Mouse (Mus musculus) lung, embryonic 15.5 days (tissue): ENCODE measurements around the gene Trappc3l. TPM values are rescaled to one million over a fixed set of nuclear protein-coding genes. Genes with fewer than 3 reads are reported as not detected.

Source experiments
- ATAC-seq: fragments of 200-750 bp; cut with Nextera tagmentation; 2 replicates; pipeline ENCODE4 v1.8.0; 2017; ENCODE audit warnings: moderate number of reproducible peaks, borderline replicate concordance; ENCODE audit not compliant: low FRiP score, low TSS enrichment; ENCODE audit errors: extremely low read depth
- H3K27ac ChIP-seq: fragments of 300-500 bp; sonication (generic); 2 replicates; pipeline ENCODE4 v1.5.1; 2015; ENCODE audit warnings: moderate library complexity, mild to moderate bottlenecking, inconsistent platforms
- H3K27me3 ChIP-seq: fragments of 300-500 bp; sonication (generic); 2 replicates; pipeline ENCODE4 v1.6.1; 2015; ENCODE audit warnings: inconsistent platforms
- H3K36me3 ChIP-seq: fragments of 300-500 bp; sonication (generic); 2 replicates; pipeline ENCODE4 v1.6.1; 2015; ENCODE audit warnings: inconsistent platforms
- H3K4me1 ChIP-seq: fragments of 300-500 bp; sonication (generic); 2 replicates; pipeline ENCODE4 v1.6.1; 2015; ENCODE audit warnings: inconsistent platforms
- H3K4me2 ChIP-seq: fragments of 300-500 bp; sonication (generic); 2 replicates; pipeline ENCODE4 v1.6.1; 2015; ENCODE audit warnings: inconsistent platforms, mild to moderate bottlenecking, moderate library complexity
- H3K4me3 ChIP-seq: fragments of 300-500 bp; sonication (generic); 2 replicates; pipeline ENCODE4 v1.5.1; 2015; ENCODE audit warnings: mild to moderate bottlenecking, inconsistent platforms
- H3K9ac ChIP-seq: fragments of 300-500 bp; sonication (generic); 2 replicates; pipeline ENCODE4 v1.6.1; 2015; ENCODE audit warnings: inconsistent platforms
- H3K9me3 ChIP-seq: fragments of 300-500 bp; sonication (generic); 2 replicates; pipeline ENCODE4 v1.6.1; 2016; ENCODE audit warnings: inconsistent platforms
- WGBS: fragments of 180-500 bp; shearing (Covaris S2); methylation state at CpG from one replicate; pipeline ENCODE4 v1.1.7; 2015; 5-methylcytosine and 5-hydroxymethylcytosine counted together
- polyA plus RNA-seq: library from polyadenylated mRNA; unstranded; fragments of >200 nt; fragmentation: Nextera tagmentation; extraction: Ambion mirVana; gene quantifications from 2 replicates; pipeline ENCODE4 v1.2.1, GENCODE M21; 2015

Gene Trappc3l
- polyA plus RNA-seq, 1 experiment from 2014 or later = not detected

GRCm38 (mm10) chr10:34066591-34066990, 29.2 kb downstream of the Trappc3l start:
- H3K9ac ChIP-seq = no peak overlapping the region
- no peaks in the 10 kb centered on the region for H3K36me3 ChIP-seq
- no peak overlapping the region for H3K4me3 ChIP-seq
- H3K27me3 ChIP-seq = no peaks in the 10 kb centered on the region
- H3K9me3 ChIP-seq = no peaks in the 10 kb centered on the region
- H3K27ac ChIP-seq = no peak overlapping the region
- WGBS = 36% methylated on average over 3 of the region's 3 CpGs
- H3K4me1 ChIP-seq = no peaks in the 10 kb centered on the region
- no peak overlapping the region for H3K4me2 ChIP-seq
- no peak for ATAC-seq

DNA sequence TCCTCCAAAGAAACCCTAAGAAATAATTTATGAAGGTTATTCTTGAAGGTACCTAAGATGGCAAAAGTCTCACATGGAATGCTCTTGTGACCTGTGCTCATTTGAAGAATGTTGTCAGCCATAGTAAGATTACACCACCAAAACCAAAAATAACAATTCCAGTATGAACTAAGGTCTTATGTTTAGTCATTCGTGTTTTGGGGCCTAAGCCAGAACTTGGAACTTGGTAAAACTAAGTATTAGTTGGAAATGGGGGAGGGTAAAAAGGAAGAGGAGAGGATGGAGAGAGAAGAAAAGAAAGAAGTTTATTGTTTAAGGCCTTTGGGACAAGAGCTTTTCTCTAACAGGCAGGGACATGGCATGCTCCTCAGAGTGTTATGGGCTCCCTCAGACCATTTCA, 32.2 kb downstream of the Trappc3l start:
- H3K9me3 ChIP-seq = no peaks in the 10 kb centered on the region
- no peaks in the 10 kb centered on the region for H3K36me3 ChIP-seq
- no peak overlapping the region for H3K27ac ChIP-seq
- 55% methylated on average over 1 of the region's 1 CpGs for WGBS
- no peaks in the 10 kb centered on the region for H3K4me1 ChIP-seq
- H3K9ac ChIP-seq = no peak overlapping the region
- H3K27me3 ChIP-seq = no peaks in the 10 kb centered on the region
- no peak overlapping the region for H3K4me2 ChIP-seq
- H3K4me3 ChIP-seq = no peak overlapping the region
- no peak for ATAC-seq

GRCm38 (mm10) chr10:34070999-34071492, 33.6 kb downstream of the Trappc3l start:
- no peak for ATAC-seq
- Histone ChIP-seq H3K27me3 (no peaks in the 10 kb centered on the region), H3K4me1 (no peaks in the 10 kb centered on the region), H3K9me3 (no peaks in the 10 kb centered on the region), H3K4me2 (no peak overlapping the region), H3K4me3 (no peak overlapping the region), H3K9ac (no peak overlapping the region), H3K36me3 (no peaks in the 10 kb centered on the region), H3K27ac (no peak overlapping the region)
- WGBS = 37% methylated on average over 5 of the region's 5 CpGs

GRCm38 (mm10) chr10:34071650-34072049, 34.3 kb downstream of the Trappc3l start:
- Histone ChIP-seq H3K4me3 (no peak overlapping the region), H3K4me1 (no peaks in the 10 kb centered on the region), H3K27ac (no peak overlapping the region), H3K36me3 (no peaks in the 10 kb centered on the region), H3K9ac (no peak overlapping the region), H3K9me3 (no peaks in the 10 kb centered on the region), H3K4me2 (no peak overlapping the region), H3K27me3 (no peaks in the 10 kb centered on the region)
- WGBS = 49% methylated on average over 2 of the region's 2 CpGs
- ATAC-seq = no peak

DNA sequence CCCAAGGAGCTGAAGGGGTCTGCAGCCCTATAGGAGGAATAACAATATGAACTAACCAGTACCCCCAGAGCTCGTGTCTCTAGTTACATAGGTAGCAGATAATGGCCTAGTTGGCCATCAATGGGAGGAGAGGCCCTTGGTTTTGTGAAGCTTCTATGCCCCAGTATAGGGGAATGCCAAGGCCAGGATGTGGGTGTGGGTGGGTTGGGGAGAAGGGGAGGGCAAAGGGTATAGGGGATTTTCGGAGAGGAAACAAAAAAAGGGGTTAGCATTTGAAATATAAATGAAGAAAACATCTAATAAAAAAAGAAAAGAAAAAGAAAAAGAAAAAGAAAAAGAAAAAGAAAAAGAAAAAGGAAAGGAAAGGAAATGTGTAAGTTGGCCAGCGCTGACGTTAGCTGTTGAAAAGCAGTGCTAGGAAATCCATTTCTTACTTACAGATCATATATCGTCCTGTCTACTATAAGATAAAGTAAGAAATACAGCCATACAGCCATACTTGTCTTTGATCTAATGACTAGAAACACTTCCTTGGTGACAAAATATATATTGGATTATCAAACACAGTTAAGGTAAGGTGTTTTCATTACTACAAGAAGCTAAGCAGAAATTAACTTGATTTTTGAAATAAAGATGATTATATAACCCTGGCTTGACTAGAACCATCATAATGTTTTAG, 37.3 kb downstream of the Trappc3l start:
- Histone ChIP-seq H3K36me3 (no peaks in the 10 kb centered on the region), H3K4me3 (no peak overlapping the region), H3K4me2 (no peak overlapping the region), H3K4me1 (no peaks in the 10 kb centered on the region), H3K9ac (no peak overlapping the region), H3K9me3 (no peaks in the 10 kb centered on the region), H3K27me3 (no peaks in the 10 kb centered on the region), H3K27ac (no peak overlapping the region)
- WGBS = 63% methylated on average over 5 of the region's 5 CpGs
- ATAC-seq = no peak

GRCm38 (mm10) chr10:34086514-34086913, 49.1 kb downstream of the Trappc3l start:
- H3K36me3 ChIP-seq = no peaks in the 10 kb centered on the region
- WGBS = 29% methylated on average over 1 of the region's 1 CpGs
- ATAC-seq = no peak; the same call in 1 of the 2 replicates
- H3K27ac ChIP-seq = no peak overlapping the region
- H3K27me3 ChIP-seq = no peaks in the 10 kb centered on the region
- no peak overlapping the region for H3K4me2 ChIP-seq
- H3K9ac ChIP-seq = no peak overlapping the region
- H3K4me3 ChIP-seq = no peak overlapping the region
- no peaks in the 10 kb centered on the region for H3K9me3 ChIP-seq
- H3K4me1 ChIP-seq = peaks cover 12% of the 10 kb centered on the region; the same call in 1 of the 2 replicates

DNA sequence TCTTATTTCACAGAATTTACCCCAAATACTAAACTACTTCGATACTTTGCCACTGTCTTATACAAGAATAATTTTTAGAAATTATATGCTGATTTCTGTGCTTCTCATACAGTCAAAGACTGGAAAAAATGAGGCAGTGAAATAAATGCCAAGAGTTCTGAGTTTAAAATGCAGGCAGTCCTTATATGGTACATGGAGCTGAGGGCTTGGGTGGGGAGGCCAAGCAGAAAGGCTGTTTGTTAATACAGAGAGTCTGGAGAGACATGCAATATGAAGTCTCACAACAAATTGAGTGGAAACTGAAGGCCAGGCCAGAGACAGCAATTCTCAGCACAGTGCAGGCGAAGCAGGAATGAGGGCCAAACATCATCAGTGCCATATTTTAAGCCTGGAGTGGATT, 51.1 kb downstream of the Trappc3l start:
- H3K36me3 ChIP-seq = no peaks in the 10 kb centered on the region
- 61% methylated on average over 2 of the region's 2 CpGs for WGBS
- H3K4me2 ChIP-seq = no peak overlapping the region
- H3K9ac ChIP-seq = no peak overlapping the region
- no peaks in the 10 kb centered on the region for H3K27me3 ChIP-seq
- no peaks in the 10 kb centered on the region for H3K9me3 ChIP-seq
- H3K4me1 ChIP-seq = peaks cover 12% of the 10 kb centered on the region; the same call in 1 of the 2 replicates
- peak; percentile 73; the same call in 1 of the 2 replicates for ATAC-seq
- H3K27ac ChIP-seq = peak overlapping the region; percentile 50; the same call in 1 of the 2 replicates
- no peak overlapping the region for H3K4me3 ChIP-seq

DNA sequence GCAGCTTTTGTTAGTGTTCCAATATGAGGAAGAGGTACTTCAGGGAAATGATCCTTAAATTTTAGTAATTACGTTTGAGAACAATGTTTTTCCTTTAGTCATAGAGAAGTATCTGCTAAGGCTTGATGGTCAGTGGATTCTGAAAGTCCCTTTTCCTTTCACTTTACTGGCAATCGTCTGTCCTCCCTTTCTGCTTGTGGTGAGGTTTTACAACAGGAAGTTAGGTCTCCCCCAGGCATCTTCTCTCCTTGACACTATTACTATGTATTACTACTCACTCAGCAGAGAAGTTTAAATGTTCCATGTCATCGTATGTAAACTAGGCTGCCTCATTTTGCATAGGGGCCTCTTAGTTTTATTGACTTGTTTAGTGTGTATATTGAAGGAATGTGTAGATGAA, 52.1 kb downstream of the Trappc3l start:
- no peak for ATAC-seq
- Histone ChIP-seq H3K9ac (no peak overlapping the region), H3K36me3 (no peaks in the 10 kb centered on the region), H3K4me3 (no peak overlapping the region), H3K9me3 (no peaks in the 10 kb centered on the region), H3K27me3 (no peaks in the 10 kb centered on the region), H3K4me1 (peaks cover 12% of the 10 kb centered on the region; the same call in 1 of the 2 replicates), H3K27ac (no peak overlapping the region), H3K4me2 (no peak overlapping the region)
- 72% methylated on average over 3 of the region's 3 CpGs for WGBS

DNA sequence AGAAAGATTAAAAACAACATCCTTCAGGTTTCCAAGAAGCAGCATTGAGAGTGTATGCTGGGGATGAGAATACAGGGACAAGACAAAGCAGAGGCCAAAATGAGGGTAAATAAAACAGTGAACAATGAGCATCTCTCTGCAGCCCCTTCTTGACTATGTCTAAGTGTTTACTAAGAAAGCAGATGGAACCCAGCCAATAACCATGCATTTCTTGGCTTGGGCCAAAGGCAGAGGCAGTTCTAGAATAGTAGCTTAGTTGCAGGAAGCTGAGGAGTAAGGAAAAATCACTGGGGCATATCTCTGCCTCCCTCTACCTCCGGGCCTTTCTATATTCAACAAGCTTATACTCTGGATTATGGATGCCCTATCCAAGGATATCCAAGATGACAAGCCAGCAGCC, 53.1 kb downstream of the Trappc3l start:
- Histone ChIP-seq H3K27me3 (no peaks in the 10 kb centered on the region), H3K9ac (no peak overlapping the region), H3K4me1 (peaks cover 12% of the 10 kb centered on the region; the same call in 1 of the 2 replicates), H3K9me3 (no peaks in the 10 kb centered on the region), H3K27ac (no peak overlapping the region), H3K4me3 (no peak overlapping the region), H3K4me2 (no peak overlapping the region), H3K36me3 (no peaks in the 10 kb centered on the region)
- ATAC-seq = peak; percentile 68; the same call in 1 of the 2 replicates
- WGBS = 67% methylated on average over 1 of the region's 1 CpGs

DNA sequence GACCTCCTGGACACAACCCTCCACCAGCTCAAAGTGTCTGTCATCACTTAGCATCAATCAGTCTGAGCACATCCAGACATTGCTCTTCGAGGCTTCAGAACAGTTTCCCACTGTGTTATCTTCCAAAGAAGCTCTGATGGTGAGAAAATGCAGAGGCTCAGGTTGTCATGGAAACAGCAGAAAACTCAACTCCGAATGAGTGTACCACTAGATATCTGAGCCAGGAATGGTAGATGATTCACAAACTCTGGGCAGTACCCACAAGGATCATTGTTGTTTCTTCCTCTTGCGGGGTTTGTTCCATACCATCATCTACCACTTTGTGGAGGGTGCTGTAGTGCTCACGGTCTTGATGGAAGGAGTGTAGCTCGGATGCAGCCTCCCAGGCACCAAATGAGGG, 54.5 kb downstream of the Trappc3l start:
- Histone ChIP-seq H3K4me1 (peaks cover 9% of the 10 kb centered on the region), H3K4me3 (no peak overlapping the region), H3K27ac (no peak overlapping the region), H3K27me3 (no peaks in the 10 kb centered on the region), H3K9ac (no peak overlapping the region), H3K4me2 (no peak overlapping the region), H3K9me3 (no peaks in the 10 kb centered on the region), H3K36me3 (no peaks in the 10 kb centered on the region)
- 65% methylated on average over 5 of the region's 5 CpGs for WGBS
- no peak for ATAC-seq

DNA sequence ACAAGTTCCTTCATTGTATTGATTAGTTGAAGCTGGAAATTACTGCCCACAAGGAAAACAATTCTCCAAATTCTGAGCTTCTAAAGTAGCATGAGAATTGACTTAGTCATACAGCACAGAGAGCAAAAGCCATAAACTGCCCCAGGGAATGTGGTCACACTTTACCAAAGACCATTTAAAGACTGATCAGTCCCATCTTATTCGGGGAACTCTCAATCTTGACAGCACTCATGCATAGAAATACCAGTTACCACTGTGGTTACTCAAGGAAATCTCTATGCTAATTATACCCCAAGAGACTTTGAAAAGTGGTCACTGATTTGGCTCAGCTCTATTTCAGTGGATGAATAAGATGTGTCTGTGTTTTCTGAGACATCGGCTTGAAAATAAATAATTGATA, 57.8 kb downstream of the Trappc3l start:
- 0 out of 2 replicates have a peak overlapping the region, but pooled peaks have one; percentile 50 for H3K4me2 ChIP-seq
- no peak overlapping the region for H3K4me3 ChIP-seq
- peaks cover 6% of the 10 kb centered on the region for H3K4me1 ChIP-seq
- H3K27me3 ChIP-seq = no peaks in the 10 kb centered on the region
- H3K27ac ChIP-seq = no peak overlapping the region
- no peaks in the 10 kb centered on the region for H3K36me3 ChIP-seq
- H3K9ac ChIP-seq = no peak overlapping the region
- ATAC-seq = no peak
- H3K9me3 ChIP-seq = no peaks in the 10 kb centered on the region
- WGBS = 80% methylated on average over 2 of the region's 2 CpGs

- H3K9me3 ChIP-seq = no peaks in the 10 kb centered on the region
- H3K9ac ChIP-seq = peak overlapping the region; percentile 22; the same call in 1 of the 2 replicates
- H3K27me3 ChIP-seq = no peaks in the 10 kb centered on the region
- ATAC-seq = peak; percentile 39; the same call in 1 of the 2 replicates
- WGBS = 62% methylated on average over 12 of the region's 12 CpGs
- peak overlapping the region; percentile 28 for H3K4me3 ChIP-seq
- no peaks in the 10 kb centered on the region; the same call in 1 of the 2 replicates for H3K4me1 ChIP-seq
- H3K4me2 ChIP-seq = peak overlapping the region; percentile 50
- H3K27ac ChIP-seq = peak overlapping the region; percentile 37; the same call in 1 of the 2 replicates
- no peaks in the 10 kb centered on the region for H3K36me3 ChIP-seq
These were observed 58.6 kb downstream of the Trappc3l start for GRCm38 (mm10) chr10:34095964-34096363.
